Mouse (Mus musculus) kidney, adult 2 months (tissue): ENCODE measurements at regions not wholly inside any gene's neighbourhood (a gene's known extent, or its start where the extent isn't known, plus 50 kb on each side); places are given as distances from the start of the nearest gene placed in this dataset.

ENCODE experiments used
- CTCF ChIP-seq: fragments of 200-500 bp; conservative IDR thresholded peaks from 2 replicates; pipeline ENCODE4 v1.5.1; 2011; ENCODE audit warnings: low read depth, mild to moderate bottlenecking, control low read depth, low read length, moderate library complexity, mixed read lengths; ENCODE audit not compliant: insufficient read depth, insufficient read length
- POLR2A ChIP-seq: fragments of 200-500 bp; IDR thresholded peaks from one replicate; pipeline ENCODE4 v1.6.1; 2011; ENCODE audit warnings: low read depth, low read length, control low read depth

GRCm38 (mm10) chr1:83685221-83685620 lies 277.2 kb upstream of the Sphkap start:
- TF ChIP-seq POLR2A (no peak), CTCF (no peak)
